Mouse (Mus musculus) urinary bladder, postnatal 36 days (tissue): ENCODE results near the gene Rpl36-ps4.

Source experiments
- DNase-seq, 2 experiments: peaks; one replicate each; pipeline ENCODE4 v3.0.0; 2022; ENCODE audit warnings: low spot score in 2 of 2, mixed read lengths in 1 of 2

Rpl36-ps4 gene

DNA sequence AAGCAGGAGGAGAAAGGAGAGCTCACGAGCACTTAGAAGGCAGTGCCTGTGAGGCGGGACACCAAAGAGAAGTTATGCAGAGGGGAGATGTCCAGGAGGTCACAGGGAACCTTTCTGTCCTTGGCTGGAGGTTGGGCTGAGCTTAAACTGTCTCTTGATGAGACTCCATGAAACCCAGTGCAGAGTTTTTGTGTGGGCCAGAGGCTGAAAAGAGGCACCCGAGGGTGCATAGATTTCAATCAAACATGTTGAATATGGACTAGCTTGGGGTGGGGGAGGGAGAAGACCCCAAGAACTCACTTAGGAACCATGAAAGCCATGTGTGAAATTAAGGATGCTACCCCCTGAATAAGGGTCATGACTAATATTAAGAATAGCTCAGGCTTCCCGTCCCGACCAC is at the start of gene Rpl36-ps4:
Gene Rpl36-ps4 (plus strand): TSS at position 301 of the 400 bp plus-strand sequence.
- no peak for DNase-seq

DNA sequence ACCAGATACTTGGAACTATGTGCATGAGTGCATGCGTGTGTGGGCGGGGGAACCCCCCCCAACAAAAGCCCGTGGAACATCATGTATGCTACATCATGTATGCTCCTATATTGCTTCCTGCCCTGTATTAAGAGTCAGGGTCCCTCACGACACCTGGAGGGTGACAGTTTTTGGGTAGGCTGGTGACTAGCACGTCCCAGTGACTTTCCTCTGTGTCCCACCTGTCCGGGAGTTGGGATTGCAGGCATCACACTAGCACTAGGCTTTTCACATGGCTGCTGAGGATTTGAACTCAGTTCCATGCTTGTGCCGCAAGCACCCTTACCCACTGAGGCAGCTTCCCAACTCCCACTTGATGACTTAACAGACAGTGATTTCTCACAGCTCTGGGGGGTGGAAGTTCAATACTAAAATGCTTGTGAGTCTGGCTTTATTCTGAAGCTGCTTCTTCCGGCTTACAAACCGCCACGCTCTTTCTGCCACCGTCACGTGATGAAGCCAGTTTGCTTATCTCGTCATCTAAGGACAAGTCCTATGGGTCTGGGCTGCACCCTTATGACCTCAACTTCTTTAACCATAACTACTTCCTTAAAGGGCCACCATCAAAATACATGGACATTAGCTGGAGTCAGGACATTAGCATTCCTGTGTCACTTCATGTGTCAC is 49.2 kb upstream of the Rpl36-ps4 start:
- no peak for DNase-seq

DNA sequence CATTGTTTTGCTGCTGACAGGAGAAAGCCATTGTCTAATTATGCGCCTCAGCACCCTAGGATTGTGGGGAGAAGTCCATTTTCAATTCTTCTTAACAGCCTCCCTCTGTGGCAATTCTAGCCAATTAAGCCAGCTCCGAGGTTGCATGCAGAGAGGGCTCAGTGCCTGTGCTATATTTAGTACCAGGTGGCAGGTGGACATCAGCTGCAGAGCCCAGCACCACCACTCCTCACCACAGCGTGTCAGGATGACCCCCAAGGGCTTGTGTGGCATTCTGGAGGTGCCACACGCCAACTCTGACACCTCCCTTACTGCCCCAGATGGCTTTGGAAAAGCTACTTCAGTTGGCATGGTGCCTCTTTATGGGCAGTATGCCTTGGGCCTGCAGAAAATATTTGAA is 48.5 kb upstream of the Rpl36-ps4 start:
- no peak for DNase-seq

DNA sequence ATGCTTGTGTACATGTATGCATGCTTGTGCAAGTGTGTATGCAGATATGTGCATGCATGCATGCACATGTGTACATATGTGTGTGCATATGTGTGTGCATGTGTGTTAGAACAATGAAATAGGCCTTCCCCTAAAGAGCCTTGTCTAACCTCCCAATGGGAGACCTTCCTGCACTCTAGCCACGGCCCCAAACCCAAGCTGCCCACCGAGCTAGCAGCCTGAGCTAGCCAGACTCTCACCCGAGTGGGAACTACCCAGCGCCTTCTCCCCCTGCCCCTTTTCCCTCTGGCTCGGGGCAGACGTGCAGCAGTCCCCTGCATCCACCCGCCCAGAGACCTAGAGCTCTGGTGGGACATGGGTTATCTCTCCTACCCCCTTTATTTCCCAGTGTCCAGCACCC is 47.3 kb upstream of the Rpl36-ps4 start:
- no peak for DNase-seq

DNA sequence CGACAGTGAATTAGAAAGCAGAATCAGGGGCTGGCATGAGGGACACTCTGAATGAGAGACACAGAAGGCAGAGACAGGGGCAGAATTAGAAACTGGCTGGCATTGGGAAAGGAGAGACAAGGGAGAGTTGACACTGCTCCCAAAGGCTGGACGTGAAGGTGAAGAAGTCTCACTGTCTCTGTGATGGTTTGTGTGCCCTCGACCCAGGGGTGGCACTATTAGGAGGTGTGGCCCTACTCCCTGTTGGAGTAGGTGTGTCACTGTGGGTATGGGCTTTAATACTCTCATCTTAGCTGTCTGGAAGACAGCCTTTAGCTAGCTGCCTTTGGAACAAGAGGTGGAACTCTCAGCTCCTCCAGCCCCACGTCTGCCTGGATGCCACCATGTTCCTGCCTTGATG is 46.8 kb upstream of the Rpl36-ps4 start:
- DNase-seq = no peak

DNA sequence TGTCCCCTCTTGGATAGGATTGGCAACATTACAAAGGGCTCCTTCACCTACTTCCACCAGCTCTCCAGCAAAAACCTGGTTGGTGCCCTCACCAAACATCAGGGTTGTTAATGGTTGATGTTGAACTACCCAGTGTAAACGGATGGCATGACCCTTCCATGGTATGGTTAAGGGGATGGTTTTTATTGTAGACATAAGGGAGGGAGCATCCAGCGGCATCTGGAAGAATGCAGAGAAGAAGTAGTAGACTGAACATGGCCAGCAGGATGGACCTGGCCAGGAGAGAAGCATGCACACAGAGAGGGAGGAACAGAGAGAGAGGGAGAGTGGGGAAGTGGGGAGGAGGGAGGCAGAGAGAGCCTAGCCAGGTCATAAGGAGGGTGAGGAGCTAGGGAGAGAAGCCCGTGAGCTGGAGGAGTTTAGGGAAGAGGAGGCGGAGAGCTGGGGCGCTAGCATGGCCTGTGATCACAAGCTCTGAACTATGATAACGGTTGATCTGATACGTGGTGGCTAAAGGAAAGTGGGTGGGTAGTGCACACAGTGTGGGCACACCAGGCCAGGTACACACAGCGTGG is 45.3 kb upstream of the Rpl36-ps4 start:
- no peak for DNase-seq

DNA sequence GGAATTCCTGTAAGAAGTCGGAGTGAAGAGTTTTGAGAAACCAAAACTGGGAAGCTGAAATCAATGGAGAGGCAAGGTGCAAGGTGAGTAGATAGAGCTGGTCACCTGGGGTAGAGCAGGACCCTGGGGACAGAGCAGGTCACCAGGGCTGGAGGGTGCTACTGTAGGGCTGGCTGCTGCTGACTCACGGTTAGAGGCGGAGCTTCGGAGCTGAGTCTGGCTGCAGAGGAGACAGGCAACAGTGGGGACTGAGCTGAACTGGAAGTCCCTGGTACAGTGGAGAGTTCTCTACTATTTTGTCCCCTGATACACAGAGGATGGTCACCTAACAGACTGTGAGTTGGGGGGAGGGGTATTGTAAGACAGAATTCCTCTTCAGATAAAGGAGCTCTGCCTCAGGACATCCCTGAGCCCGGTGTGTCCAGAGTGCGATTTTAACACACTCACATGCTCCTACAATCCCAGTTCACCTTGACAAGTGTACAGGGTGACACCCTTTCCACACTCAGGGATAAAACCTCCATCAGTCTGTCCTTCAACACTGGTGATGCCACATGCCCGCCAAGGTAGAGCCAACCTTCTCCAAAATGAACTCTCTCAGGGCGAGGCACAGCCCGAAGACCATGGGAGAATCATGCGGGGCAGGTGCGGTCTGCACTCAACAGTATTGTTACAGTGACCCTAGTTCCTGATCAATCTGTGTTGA is 44.3 kb upstream of the Rpl36-ps4 start:
- no peak for DNase-seq

DNA sequence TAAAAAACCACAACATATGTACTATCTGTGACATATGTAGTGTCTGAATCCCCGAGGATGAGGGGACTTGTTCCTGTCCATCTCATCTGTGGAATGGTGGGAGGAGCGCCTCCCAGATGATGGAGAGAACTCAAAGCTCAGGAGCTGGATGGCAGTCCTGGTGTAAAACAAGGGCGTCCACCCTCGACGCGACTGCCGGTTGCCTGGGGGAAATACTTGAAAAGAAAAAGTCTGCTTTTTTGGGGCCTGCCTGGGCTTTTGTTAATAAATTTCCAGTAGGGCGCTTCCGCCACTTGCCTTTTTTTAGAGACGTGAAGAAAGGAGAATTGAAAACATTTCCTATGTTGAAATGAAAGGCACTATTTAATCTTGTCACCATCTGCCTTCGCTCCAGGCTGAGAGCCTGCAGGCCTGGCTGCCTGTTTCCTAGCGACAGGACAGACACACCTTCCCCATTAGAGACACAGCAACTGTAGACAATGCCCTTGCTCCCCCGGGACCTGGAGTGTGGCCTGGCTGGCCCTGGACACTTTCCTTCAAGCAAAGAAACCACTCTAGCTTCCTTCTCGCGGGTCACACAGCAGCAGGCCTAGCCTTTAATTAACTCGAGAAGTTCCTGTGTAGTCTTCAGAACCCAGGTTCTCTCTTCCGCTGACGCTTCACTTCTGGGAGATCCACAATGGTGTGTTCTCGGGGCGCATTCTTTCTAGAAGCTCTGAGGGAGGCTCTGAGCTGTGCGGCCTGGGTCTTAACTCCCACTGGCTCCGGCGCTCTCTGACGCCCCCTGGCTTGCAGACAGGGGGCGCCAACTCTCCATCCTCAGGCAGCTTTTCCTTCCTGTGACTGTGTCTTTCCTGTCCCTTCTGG is 43.3 kb upstream of the Rpl36-ps4 start:
- no peak for DNase-seq

DNA sequence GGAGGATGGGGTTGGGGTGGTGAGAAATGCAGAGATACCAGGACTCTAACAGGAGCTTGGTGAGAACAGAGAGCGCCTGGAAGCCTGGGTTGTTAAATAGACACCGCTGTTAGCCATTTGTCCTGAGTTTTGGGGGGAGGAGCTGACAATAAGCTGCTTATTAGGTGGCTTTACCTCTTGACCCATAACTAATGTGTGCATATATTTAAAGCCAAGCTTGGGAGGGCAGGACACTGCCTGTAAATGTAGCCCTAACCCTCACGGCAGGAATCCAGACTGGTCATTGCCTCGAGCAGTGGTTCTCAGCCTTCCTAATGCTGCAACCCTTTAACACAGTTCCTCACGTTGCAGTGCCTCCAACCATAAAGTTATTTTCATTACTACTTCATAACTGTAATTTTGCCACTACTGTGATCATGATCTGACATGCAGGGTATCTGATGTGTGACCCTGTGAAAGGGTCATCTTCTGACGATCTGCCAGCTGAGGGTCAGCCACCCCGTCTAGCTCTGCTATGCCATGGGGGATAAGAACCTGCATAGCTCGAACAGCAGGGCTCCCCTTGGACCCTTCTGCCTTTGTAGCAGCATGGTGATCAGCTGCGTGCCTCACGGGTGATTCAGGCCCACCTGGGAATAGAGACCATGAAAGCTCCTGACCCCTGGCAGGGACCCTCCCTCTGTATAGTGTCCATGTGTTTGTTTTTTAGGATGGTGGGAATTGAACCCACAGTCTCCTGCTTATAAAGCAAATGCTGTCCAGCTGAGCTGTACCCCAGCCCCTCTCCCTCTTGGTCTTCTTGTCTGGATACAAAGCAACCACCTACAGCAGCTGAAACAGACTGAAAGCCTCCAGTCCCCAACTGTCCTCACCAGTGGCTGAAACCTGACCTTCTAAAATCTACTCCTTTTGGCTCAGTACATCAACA is 42.0 kb upstream of the Rpl36-ps4 start:
- no peak for DNase-seq

DNA sequence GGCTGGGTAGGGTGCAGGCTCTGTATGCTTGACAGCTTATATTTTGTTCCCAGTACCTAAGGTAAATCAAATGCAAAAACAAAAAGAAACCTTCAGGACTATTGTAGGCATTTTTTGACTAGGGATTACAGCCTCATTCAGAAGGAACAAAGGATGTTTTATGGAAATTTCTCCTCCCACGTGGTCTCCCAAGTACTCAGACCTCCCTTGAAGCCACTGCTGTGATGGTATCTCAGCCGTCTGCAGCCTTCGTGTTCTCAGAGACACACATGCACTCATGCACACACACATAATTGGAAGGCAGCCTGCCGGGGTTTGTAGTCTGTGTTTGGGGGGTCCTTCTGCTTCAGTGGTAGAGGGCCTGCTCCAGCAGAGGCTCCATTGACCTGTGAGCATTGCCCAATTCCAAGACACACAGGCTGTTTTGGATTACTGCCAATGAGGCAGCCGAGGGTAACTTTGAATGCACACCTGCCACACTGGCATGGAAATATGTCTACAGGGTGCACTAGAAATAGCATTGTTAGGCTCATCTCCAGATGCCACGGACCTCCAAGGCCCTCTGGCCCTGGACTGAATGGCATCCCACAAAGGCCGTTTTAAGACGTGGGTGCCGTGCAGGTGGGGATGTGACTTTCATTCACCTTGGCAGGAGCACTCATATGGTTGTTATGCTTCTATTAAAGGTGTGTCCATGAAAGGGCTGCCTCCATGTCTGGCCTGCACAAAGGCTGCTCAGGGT is 41.1 kb upstream of the Rpl36-ps4 start:
- DNase-seq = no peak

DNA sequence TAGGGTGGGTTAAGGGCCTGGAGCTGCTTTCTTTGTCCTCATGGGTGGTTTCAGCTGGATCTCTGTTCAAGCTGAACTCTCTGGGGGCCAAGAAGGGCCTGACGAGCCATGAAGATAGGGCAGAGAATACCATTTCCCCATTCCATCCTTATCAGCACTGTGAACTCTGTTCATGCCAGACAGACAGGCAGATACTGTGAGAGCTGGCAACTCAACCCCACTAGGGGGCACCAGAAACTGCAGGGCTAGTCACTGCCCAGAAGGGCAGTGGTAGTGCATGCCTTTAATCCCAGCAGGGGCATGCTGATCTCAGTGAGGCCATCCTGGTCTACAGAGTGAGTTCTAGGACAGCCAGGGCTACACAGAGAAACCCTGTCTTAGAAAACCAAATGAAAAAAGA is 38.2 kb upstream of the Rpl36-ps4 start:
- peak; percentile 8 to 29 for DNase-seq

DNA sequence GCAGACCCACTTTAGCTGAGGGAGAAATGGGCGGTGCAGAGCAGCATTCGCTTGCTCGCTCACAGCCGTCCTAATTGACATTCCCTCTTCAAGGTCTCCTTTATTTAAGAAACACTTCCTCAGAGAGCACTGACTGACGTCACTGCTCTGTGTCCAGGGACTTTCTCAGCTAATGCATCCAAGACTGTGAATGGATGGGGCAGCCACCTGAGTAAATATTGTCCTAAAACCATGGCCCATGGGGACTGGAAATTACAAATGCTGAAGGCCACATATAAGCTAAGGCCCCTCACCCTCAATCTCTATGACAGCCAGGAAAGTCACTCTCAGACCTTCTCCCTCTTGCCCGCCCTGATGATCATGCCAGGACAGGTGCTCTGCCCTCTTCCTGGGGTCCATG is 23.6 kb upstream of the Rpl36-ps4 start:
- DNase-seq = no peak

DNA sequence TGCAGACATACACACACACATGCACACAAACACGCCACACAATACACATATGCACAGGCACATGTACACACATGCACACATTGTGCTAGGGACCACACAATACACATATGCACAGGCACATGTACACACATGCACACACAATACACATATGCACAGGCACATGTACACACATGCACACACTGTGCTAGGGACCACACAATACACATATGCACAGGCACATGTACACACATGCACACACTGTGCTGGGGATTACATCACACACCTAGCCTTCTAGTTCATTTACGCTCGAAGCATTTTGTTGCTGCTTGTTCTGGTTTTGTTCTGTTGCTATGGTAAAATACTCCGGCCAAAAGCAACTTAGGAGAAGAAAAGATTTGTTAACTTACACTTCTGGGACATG is 20.1 kb upstream of the Rpl36-ps4 start:
- no peak for DNase-seq

DNA sequence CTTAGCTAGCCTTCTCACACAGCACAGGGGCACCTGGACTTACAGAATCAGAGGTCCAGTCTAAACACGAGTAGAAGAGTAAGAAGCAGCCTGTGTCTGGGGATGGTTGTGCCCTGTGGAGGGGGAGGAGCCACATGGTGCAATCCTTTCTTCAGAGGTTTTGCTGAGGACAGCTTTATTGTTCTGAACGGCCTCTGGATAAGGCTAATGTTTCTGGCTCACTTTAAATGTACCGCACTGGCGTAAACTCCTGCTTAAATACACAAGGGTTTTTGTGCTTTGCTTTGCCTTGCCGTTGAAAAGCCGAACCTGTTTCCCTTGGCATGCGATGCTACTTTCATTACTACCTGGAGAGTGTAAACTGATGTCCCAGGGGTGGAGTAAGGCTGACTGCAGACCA is 19.6 kb upstream of the Rpl36-ps4 start:
- no peak for DNase-seq

DNA sequence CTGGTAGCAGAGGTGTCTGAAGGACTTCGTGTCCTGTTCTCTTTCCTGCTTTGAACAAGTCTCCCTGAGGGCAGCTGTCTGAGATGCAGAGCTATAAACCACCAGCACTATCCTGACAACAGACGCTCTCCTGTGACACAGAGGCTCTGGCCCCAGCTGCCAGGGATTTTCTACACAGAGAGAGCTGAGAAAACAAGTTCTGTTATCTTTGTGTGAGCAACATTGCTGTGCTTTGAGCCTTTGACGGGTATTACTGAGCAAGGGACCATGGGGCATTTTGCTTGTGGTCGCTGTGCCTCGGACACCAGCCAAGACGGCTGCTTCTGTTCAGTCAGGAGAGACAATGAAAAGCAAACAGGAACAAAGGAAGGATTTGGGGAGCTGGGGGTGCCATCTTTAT is 17.6 kb upstream of the Rpl36-ps4 start:
- no peak for DNase-seq

DNA sequence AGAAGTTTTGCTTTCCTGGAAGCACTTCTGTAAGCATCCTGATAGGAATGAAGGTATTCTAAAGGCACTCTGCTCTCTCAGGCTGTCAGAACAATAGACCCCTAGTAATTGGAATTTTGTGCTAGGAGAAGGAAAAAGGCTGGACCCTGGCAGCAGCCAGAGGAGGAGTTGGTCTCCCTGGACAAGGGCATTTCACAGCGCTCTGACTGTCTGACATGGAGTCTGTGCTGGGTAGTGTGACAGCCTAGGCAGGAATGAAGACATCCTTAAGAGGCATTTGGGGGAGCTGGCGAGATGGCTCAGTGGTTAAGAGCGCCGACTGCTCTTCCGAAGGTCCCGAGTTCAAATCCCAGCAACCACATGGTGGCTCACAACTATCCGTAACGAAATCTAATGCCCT is 17.1 kb upstream of the Rpl36-ps4 start:
- DNase-seq = no peak

DNA sequence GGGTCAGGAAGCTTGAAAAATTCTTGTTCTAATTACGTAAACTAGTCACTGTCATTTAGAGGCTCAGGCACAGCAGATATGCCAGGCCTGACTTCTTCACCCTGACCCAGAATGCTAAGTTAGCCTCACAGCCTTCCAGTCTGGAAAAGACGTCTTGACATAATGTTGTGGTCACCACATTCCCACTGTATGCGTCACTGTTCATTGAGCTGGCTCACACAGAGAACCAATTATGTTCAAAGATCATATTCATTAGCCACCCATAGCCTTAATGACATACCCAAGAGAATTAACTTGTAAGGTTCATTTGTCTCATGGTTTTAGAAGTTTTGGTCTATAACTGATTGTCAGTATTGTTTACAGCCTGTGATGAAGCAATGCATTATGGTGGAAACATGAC is 5.4 kb upstream of the Rpl36-ps4 start:
- no peak for DNase-seq

DNA sequence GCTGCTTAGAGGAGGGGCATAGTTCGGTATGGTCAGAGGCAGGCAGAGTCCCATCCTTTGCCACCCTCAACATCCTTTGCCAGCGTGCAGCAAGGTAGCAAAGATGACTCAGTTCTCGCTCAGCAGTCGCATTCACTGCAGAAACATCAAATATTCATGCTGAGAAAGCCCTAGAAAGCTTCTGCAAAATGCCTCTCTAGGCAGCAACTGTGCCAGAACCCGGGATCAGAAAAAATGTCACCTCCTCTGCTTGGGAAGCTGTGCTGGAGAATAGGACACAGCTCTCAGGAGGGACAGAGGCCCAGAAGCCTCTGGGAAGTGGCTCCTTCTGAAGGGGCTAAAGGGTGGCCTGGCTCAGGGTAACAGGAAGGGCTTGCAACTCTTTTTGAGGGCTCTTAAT is 2.7 kb upstream of the Rpl36-ps4 start:
- DNase-seq = no peak

DNA sequence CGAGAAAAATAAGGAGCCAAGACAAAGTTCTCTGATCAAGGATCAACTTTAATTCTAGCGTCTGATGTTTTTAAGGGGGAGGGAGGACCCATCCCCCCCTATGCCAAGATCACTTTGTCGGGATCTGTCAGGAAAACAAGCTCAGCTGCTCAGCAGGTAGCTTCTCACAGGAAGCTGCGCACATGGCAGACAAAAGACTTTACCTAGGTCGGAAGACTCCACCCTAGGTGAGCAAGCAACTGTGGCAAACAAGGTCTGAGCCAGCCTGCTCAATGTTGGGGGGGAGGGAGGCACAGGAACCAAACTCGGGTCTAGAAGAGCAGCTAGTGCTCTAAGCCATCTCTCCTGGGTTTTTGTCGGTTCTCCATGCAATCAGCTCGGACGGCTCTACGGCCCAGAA is 13.5 kb downstream of the Rpl36-ps4 start:
- DNase-seq = no peak

DNA sequence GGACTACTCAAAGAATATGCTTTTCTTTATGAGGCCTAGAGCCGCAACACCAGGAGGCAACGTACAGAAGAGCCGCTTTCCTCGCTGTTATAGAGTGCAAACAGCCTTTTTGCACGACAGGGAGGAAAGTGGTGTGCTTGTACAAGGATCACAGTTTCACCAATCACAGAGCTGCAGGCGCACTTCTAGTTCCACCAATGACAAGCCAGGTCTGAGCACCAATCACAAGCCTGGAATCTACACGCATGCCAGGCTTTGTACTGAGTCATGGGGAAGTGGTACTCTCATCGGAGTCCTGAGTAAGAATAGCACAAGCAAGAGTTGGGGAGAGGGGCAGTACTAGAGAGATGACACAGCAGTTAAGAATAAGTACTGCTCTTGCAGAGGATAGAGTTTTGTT is 14.0 kb downstream of the Rpl36-ps4 start:
- DNase-seq = no peak

DNA sequence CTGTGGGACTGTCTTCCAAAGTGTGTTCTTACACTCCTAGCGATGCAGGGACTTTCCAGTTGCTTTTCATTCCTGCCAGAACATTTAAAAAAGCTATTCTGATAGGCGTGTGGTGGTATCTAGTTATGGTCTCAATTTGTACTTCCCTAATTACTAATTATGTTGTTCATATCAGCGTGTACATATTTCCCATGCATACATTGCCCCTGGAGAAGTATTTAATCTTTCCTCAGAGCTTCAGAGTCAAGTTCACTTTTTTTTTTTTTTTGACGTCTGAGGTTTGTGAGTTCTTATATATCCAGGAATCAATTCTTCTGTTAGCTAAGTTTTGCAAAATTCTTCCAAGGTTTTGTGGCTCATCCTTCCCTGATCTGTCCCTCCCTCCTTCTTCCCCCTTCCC is 15.4 kb downstream of the Rpl36-ps4 start:
- DNase-seq = no peak
